Mouse (Mus musculus): ENCODE results near the gene Dgcr8.

- TF ChIP-seq CTCF (IDR thresholded peaks at IDR 0.05; ENCODE audit: borderline replicate concordance, insufficient read depth, low read depth, low read length) (no peak), POLR2A (IDR thresholded peaks at IDR 0.05; ENCODE audit: borderline replicate concordance, insufficient read depth, low read length) (no peak)
Observed at GRCm38 (mm10) chr16:18222188-18222587, 66.9 kb downstream of the Dgcr8 start.
